Mouse (Mus musculus): ENCODE data around the gene Serbp1.

Serbp1 gene

DNA sequence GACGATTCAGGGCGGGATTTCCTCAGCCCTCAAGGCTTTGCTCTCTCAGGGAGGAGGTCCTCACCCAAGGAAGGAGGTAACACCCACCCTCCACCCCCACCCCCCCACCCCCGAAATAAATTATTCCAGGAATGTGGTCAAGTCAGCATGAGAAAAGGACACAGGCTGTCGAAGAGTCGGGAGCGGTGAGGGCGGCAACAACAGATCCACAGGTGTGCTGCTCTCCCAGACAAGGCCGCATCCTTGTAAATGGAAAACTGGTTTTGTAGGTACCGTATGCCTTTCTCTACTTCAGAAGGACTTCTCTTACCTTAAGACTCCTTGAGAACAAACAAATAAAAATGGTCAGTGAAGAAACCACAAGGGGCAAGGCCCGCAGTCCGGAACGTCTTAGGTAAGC is at the start of gene Serbp1:
TSS of gene Serbp1 (plus strand) at position 200 of the 400 bp plus-strand sequence.
- peak; percentile 98 for DNase-seq (ENCODE audit: low read depth, low spot score)

DNA sequence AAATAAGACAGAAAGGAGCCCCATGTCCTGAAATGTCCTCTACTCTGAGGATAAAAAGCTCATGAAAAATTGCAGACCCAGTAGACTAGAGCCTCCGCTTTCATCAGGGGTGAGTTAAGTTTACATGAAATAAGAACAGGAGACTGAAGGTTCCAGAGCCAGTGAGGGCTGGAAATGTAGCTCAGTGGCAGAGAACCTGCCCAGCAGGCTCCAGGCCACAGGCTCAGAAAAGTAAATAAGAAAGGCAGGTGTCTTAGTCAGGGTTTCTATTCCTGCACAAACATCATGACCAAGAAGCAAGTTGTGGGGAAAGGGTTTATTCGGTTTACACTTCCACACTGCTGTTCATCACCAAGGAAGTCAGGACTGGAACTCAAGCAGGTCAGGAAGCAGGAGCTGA is 44.4 kb upstream of the Serbp1 start:
- DNase-seq (ENCODE audit: low read depth, low spot score): no peak

DNA sequence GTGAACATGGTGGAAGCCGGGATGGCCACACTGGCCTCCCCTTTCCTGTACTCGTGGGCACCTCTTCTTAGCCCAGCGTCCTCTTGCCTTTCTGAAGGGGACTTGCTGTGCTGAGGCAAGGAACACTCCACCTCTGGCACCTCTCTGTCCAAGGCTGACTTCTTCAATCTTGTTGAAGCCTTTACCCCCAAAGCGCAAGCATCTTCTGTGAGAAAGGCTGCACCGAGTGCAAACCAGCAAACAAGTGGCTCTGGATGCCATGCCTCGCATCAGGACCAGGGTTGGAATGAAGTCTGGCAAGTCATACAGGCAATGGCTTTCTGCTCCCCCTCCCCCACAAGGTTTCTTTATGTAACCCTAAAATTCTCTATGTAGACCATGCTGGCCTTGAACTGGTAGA is 43.4 kb upstream of the Serbp1 start:
- no peak for DNase-seq (ENCODE audit: low read depth, low spot score)

DNA sequence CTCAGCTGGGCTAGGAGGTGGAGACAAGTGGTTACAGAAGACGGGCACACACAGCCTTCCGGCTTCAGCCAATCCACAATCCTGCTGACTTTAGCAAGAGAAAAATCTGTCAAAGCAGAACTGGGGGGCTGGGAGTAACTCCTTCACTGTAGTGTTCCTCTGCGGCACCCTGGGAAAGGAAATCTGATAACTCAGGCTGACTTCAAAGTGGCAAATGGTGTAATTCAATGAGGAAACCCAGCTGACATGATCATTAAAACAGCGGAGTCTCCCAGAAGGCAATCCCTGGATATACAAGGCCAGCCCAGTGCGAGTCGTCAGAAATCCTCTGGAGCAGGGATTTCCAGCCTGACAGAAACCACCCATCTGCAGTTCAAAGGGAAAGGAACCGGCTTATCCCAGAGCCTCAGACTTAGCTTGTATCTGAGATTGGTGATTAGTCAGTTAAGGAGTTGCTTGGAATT is 42.8 kb upstream of the Serbp1 start:
- no peak for DNase-seq (ENCODE audit: low read depth, low spot score)

DNA sequence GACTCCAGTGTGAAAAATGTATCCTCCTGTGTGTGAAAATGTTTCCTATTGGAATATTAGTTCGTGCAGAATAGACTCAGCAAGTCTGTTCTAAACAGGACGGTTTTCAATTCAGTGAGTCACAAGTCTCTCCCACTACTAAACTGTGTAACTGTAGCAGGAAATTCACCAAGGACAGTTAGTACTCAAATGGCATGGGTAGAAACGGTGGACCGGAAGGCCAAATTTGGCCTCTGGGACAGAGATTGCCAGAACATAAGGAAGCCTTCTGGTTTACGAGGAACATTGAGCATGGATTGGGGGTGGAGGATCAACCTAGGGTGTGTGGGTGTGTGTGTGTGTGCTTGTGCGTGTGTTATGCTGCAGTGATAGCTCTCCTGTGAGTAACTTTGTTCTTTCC is 41.2 kb upstream of the Serbp1 start:
- no peak for DNase-seq (ENCODE audit: low read depth, low spot score)

DNA sequence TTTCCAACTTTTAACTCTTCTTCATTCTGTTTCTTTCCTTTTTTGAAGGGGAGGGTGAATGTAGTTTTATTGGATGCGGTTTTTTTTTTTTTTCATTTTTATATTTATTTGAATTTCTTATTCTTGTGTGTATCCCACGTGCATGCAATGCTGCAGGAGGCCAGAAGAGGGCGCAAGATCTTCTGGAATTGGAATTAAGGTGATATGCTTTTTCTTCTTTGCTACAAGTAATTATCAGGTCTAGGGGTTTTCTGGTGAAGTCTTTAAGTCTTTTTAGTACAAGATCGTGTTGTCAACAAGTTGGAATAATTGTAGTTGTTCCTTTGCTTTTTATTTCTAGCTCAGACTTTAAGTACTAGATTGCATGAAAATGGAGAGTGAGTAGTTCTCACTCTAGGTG is 39.9 kb upstream of the Serbp1 start:
- peak; percentile 59 for DNase-seq (ENCODE audit: low read depth, low spot score)

DNA sequence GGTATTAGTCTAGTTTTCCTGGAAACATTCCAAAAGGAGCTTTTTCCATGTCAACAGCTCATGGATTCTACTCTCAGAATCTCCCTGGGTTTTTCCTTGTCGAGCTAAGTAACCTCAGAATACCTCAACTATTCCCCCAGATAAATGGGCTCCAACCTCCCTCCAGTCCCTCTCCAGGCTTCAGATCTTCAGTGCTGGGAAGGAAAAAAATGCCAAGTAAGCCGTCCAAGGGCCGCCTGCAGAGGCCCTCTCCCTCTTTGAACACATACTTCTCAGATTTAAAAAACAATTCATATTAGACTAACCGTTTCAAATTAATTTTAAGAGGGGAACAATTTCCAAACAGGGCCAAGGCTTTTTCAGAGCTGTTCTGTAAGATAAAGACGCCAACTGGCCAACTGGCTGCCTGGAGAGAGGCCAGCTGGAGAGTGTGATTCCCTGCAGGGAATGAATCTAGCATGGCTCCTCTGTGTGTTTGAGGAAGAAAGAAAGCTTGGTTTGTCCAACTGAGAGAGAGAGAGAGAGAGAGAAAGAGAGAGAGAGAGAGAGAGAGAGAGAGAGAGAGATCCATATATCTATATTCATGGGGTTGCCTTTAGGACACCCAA is 37.2 kb upstream of the Serbp1 start:
- DNase-seq (ENCODE audit: low read depth, low spot score): no peak

DNA sequence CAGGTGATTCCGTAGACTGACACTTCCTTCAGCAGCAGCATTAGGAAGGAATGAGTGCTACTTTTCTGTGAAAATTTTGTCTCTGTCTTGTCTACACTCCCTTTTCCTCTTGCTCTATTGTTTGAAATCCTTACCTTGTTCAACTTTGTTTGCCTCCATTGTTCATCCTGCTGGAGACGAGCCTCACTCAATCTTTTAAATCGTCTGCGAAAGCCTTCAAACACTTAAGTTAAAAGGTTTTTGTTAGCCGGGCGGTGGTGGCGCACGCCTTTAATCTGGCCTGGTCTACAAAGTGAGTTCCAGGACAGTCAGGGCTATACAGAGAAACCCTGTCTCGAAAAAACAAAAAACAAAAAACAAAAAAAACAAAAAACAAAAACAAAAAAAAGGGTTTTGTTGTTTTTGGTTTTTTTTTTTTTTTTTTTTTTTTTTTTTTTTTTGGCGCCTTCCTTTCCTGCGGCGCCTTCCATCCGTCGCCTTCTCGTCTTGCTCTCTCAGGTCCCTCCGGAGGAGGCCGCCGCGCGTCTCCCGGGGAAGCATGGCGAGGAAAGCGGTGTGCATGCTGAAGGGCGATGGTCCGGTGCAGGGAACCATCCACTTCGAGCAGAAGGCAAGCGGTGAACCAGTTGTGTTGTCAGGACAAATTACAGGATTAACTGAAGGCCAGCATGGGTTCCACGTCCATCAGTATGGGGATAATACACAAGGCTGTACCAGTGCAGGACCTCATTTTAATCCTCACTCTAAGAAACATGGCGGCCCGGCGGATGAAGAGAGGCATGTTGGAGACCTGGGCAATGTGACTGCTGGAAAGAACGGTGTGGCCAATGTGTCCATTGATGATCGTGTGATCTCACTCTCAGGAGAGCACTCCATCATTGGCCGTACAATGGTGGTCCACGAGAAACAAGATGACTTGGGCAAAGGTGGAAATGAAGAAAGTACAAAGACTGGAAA is 32.6 kb upstream of the Serbp1 start:
- DNase-seq (ENCODE audit: low read depth, low spot score): peak; percentile 69

DNA sequence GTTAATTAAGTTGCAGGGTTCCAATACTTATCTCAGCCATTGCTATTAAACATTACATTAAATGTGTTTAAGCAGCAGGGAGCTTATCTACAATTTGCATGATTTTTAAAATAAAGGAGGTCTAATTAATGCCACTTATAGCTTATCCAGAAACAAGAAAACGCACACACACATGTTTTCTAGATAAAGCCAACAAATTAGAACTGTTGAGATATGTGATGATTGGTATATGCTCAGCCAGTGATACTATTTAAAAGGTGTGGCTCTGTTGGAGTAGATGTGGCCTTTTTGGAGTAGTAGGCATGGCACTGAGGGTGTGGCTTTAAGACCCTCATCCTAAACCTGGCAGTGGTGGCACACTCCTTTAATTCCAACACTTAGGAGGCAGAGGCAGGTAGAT is 25.6 kb upstream of the Serbp1 start:
- DNase-seq (ENCODE audit: low read depth, low spot score): no peak

DNA sequence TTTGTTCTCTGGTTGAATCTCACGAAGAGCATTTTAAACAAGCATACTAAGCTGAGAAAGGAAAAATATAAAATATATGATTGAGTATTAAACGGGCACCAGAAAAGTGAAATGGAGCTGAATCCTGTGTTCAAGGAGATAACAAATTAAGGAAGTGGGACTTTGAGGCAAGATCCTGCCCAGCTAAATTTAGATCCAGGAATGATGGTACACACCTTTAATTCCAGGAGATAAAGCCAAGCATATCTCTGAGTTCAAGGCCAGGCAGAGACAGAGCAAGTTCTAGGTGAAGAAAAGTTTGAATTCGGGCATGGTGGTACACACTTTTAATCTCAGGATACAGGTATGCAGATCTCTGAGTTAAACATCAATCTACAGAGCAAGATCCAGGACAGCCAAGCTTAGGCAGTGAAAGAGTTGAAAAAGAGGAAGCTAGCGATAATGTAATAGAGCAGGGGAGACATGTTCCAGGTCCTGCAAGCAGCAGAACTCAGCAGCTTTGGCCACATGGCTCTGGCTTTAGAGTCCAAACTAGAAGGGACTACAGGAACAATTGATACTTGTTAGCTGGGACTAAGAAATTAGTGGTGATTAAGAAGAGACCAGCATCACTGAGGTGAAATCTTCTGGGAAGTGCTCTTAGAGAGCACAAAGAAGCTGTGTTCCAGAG is 24.4 kb upstream of the Serbp1 start:
- DNase-seq (ENCODE audit: low read depth, low spot score): no peak

DNA sequence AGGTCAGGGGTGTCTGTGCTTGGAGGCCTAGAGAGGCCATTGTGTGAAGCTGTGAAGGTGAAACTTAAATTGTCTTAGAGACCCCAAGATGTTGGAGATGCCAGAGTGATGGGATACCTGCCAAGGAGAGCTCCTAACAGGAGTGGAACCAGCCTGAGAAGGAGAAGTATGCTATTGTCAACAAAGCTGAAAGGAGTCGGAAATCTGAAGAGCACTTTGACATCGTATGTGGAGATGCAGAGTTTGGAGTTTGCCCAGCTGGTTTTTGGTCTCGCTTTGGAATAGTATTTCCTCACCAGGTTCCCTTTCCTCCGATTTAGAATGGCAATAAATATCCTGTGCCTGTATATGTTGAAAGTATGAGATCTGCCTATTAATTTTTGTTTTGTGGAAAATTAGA is 20.6 kb upstream of the Serbp1 start:
- no peak for DNase-seq (ENCODE audit: low read depth, low spot score)

DNA sequence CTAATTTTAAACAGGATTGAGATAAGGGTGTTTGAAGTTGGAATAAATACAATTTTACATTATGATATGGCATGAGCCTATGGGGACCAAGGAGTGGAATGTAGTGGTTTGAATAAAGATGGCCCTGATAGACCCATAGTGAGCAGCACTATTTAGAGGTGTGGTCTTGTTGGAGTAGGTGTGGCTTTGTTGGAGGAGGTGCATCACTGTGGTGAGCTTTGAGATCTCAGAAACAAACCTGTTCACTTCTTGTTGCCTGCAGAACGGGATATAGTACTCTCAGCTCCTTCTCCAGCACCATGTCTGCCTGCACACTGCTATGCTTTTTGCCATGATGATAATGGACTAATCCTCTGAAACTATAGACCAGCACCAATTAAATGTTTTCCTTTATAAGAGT is 20.1 kb upstream of the Serbp1 start:
- peak; percentile 76 for DNase-seq (ENCODE audit: low read depth, low spot score)

DNA sequence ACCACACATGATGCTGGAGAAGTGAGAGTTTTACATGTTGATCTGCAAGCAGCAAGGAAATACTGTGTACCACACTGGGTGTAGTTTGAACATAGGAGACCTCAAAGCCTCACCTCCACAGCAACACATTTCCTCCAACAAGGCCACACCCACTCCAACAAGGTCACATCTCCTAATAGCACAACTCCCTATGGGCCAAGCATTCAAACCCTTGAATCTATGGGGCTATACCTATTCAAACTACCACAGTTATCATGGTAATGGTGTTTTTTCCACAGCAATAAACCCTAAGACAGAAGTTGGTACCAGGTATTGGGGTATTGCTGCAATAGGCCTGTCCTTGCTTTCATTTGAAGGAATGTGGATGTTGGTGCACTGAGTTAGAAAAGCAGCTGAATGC is 19.4 kb upstream of the Serbp1 start:
- peak; percentile 71 for DNase-seq (ENCODE audit: low read depth, low spot score)

DNA sequence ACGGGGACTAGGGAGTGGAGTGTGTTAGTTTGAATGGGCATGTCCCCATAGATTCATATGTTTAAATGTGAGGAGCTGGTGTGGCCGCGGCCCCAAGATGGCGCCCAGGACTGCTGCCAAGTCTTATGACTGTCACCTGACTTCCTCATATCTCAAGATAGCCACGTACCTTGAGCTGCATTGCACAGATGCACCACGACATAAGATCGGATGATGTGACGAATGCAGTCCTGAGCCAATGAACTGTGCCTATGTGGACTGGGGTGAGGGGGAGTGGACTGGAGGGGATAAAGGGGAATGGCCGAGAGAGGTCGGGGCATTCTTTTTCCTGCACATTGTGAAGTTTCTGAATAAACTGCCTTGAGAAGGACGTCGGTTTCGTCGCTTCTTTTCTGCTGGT is 18.0 kb upstream of the Serbp1 start:
- peak; percentile 91 for DNase-seq (ENCODE audit: low read depth, low spot score)

DNA sequence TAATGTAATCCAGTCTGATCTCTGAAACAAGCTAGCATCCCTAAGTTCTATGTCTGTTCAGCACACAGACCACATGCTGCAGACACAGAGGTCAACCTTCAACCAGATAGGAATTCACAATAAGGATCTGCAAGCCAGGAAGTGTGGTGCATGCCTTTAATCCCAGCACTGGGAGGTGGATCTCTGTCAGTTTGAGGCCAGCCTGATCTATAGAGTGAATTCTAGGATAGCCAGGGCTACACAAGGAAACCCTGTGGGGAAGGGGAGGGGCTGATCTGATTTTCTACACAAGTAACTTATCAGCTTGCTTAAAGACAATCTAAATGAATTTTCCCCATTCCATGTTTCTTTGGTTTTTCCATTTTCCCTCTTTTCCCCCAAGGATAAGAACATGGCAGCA is 17.2 kb upstream of the Serbp1 start:
- peak; percentile 72 for DNase-seq (ENCODE audit: low read depth, low spot score)

DNA sequence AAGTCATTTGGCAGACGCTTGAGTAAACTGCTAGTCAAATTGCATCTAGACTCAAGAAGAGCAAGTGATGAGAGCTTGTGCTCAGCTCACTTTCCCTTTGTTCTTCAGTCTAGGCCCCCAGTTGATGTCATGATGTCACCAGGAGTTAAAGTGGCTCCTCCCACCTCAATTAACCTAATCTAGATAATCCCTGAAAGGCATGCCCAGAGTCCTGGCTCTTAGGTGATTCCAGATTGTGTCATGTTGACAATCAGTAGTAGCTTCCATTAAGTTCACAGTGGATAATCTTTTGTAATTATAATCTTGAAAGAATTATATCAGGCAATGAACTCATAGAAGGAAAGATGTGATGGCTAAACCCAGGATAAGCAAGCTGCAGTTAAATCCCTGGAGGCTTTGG is 14.9 kb upstream of the Serbp1 start:
- no peak for DNase-seq (ENCODE audit: low read depth, low spot score)

DNA sequence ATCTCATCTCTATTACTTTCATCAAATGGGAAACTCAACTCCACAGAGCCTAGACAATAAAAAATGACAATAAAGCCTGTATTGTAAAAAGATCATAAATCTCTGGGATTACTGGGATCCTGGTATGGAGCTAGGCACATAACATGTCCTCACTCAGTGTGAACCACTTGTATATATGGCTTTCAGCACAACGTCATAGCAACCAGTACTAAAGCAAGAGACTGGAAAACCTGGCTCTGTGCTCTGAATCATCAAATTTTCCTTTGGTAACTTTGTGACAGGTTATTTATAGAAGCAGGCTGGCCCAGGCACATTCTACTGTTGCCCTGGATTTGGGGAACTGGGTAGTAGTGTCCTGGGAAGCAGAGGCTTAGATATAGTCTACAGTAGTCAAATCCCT is 14.5 kb upstream of the Serbp1 start:
- DNase-seq (ENCODE audit: low read depth, low spot score): no peak

DNA sequence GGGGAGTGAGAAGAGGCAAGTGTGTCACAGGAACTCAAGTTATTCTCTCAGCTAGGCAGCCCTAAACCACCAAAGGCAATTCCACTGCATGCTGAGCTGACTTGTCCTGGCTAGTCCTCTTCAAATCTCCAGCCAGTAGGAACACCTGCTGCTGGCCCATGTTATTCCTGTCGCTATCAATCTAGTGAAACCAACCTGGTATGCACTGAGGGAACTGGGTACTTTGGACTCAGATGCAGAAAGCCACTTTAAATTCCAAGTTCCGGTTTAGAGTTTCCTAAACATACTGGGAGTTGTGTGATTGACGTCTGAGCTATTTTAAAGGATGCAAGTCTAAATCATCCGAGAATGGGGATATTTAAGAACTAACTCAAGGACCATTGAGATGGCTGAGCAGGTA is 11.7 kb upstream of the Serbp1 start:
- DNase-seq (ENCODE audit: low read depth, low spot score): no peak

DNA sequence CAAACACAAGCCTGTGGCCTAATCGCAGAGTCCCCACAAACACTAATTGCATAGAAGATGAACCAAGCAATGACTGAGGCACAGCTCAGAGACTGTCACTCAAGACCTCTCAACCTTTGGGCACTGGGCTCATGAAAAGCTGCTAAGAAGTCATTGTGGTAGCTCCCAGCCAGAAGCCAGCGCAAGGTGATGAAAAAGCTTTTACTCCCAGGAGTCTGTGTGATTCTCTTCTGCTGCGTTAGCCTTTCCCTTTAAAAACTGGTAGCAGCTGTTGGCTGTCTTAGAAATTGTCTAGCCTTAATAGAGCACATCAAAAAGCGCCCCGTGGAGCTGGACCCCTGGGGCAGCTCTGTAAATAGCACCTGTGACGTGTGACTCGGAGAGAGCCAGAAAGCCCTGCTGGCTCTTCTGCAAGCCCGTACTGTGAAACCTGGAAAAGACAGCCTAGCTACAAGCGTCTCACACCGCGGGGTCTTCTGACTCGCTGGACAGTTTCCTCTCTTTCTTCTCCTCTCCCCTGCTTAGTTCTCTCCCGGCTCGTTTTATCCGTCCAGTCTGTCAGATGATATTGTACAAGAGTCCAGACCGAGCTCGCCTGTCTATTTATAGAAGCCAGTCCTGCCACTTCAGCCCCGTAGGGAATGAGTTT is 9.4 kb upstream of the Serbp1 start:
- DNase-seq (ENCODE audit: low read depth, low spot score): peak; percentile 75

DNA sequence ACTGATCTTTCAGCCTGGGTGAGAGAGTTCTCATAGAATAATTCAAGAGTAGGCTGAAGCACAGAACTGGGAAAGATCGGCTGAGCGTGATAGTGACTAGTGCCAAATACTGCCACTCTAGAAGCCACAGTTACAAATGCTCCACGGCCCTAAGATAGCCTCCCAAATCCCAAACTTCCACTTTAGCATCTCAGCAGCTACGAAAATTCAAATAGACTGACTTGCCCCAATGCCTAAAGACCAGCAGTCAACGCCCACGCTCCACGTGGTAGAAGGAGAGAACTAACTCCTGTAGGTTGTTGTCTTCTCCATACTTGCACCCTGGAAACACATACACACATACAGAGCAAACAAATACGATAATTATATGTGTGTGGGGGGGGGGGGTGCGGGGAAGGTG is 8.5 kb upstream of the Serbp1 start:
- DNase-seq (ENCODE audit: low read depth, low spot score): peak; percentile 50

DNA sequence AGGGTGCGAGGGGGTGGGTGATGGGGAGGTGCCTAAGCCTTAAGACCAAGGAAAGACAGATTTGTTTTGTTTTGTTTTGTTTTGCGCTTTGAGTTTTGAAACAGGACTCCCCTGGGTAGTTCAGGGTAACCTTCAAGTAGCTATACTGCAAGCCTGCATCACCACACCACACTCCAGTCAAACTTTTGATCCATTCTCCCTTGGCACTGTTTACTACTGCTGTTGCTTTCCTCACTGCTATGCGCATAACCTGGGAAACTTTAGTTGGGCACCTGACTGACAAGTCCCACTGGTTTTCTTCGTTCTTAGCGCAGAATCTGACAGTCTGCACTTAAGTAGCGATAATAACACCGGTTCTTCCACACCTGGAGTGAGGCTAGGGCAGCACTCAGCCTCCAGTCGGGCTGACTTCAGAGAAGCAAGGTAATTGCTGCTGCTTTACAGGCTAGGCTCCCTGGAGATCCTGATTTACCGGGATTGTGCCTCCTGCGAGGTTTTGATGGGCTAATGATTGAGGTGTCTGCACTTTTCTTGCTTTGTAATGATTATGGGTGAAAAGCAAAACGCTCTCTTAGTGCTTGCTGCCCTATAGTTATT is 8.0 kb upstream of the Serbp1 start:
- no peak for DNase-seq (ENCODE audit: low read depth, low spot score)

DNA sequence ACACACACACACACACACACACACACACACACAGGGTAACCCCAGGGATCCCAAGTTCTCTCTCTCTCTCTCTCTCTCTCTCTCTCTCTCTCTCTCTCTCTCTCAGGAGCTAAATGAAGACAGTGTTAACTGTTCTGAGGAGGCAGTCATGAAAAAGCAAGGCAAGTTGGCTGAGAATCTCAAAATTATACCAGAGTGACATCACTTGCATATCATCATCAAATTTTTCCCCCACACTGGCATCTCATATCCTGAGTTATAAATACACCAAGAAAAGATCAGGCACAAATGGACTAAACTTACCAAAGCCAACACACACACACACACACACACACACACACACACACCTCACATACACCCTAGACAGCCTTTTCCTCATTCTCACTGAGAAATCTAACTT is 7.0 kb upstream of the Serbp1 start:
- DNase-seq (ENCODE audit: low read depth, low spot score): no peak

Data from R1 (cell line).